Mouse (Mus musculus) megakaryocyte, adult 5-6 weeks (primary cell): Measurements from ENCODE around the gene Arpp21. TPM values are rescaled to one million over a fixed set of nuclear protein-coding genes. Genes with fewer than 3 reads are reported as not detected.

Experiments used
- ATAC-seq: 2 replicates; pipeline ENCODE4 v1.8.0; 2016; ENCODE audit warnings: mild to moderate bottlenecking, inconsistent platforms; ENCODE audit not compliant: poor library complexity, severe bottlenecking
- total RNA-seq, 2 experiments: library from RNA; stranded (forward) in 1 of 2; stranded (reverse) in 1 of 2; fragments of 153-499, 151-499 nt in 1 of 2; fragments of 221-1000, 200-1000 nt in 1 of 2; gene quantifications; 2 replicates each; pipeline versions ENCODE4 v1.2.3 to v1.2.4; 2015 to 2017

The Arpp21 gene
- total RNA-seq, 2 experiments from 2014 or later, result 0.18 TPM; not detected in 1

DNA sequence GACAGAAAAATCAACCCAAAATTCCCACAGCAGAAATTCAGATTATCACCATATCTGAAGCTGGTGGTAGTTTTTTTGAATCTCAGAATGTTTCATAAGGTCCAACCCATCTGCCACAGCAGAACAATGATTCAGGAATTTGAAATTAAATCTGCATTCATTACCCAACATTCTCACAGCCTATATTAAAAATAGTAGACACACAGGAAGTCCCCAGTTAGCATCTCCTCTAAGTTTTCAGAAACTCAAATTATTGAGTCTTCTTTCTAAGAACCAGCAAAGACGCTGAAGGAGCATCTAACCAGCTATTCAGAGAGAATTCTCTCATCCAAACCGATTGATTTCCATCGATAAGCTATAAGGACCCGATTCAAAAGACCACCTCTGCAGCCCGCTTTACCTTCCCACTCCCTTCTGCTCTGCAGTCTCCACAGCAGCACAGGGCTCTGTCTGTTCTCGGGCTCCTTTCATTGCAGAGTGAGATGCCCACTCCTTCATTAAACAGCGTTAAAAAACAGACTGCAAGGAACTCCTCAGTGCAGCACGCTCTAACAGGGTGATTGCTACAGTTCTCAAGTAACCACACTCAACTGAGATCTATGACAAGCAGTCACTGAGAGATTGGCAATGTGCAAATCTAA, 3.7 kb downstream of the Arpp21 start:
- ATAC-seq, result no peak

- ATAC-seq, result no peak
Observed at GRCm38 (mm10) chr9:112231383-112231782, 4.4 kb downstream of the Arpp21 start.

DNA sequence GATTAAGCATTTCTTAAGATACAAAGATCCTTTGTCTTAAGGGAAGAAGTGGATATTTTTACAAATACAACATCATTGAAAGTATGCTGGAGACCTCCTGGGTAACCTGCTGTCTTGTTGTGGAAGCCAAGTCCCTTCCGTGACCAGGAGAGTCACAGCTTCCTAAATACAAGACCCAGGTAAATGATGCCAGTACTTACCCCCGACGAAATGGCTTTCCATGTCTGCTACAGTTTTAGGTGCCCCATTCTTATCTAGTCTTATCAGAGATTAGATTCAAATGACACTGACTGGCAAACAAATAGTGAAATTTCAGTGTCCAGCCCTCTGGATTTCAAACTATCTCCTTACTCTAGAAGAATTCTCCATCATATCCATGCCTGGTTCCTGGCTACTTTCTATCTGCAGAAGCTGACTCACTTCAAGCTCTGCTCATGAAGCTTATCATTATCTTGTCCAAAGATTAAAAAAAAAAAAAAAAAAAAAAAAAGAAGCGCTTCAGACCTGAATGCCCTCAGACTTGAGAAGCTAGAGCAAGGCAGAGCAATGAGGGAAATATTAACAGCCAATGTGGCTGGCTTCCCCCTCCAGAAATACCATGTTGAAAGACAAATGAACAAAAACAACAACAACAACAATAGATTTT, 4.9 kb downstream of the Arpp21 start:
- no peak for ATAC-seq

- no peak for ATAC-seq
Observed at GRCm38 (mm10) chr9:112228470-112228869, 7.3 kb downstream of the Arpp21 start.

GRCm38 (mm10) chr9:112227174-112227573, 8.6 kb downstream of the Arpp21 start:
- ATAC-seq, result 0 out of 2 replicates have a peak, but pooled peaks have one; percentile 27

DNA sequence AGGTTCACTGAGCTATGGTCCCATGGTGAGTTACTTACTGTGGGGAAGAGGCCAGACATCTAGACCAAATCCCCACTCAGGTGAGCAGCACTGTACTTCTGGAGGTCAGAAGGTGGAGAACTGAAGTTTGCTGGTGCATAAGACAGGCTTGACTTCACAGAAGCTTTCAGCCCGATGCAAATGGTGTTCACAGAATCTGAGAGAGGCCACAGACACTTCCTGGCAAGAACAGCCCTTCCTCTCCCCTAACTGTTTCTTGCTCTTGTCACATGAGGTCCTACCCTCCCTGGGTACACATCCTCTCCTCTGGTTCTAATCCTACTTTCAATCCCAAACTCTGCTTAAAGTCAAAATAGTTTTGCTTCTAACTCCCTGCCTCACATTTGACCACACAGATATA, 9.2 kb downstream of the Arpp21 start:
- 0 out of 2 replicates have a peak, but pooled peaks have one; percentile 31 for ATAC-seq

- no peak for ATAC-seq
Observed at GRCm38 (mm10) chr9:112225046-112225445, 10.7 kb downstream of the Arpp21 start.

GRCm38 (mm10) chr9:112219372-112219771, 16.4 kb downstream of the Arpp21 start:
- no peak for ATAC-seq

GRCm38 (mm10) chr9:112218237-112218636, 17.5 kb downstream of the Arpp21 start:
- ATAC-seq, result no peak

- no peak for ATAC-seq
Observed at GRCm38 (mm10) chr9:112217161-112217560, 18.6 kb downstream of the Arpp21 start.

GRCm38 (mm10) chr9:112215030-112215806, 20.5 kb downstream of the Arpp21 start:
- no peak for ATAC-seq

DNA sequence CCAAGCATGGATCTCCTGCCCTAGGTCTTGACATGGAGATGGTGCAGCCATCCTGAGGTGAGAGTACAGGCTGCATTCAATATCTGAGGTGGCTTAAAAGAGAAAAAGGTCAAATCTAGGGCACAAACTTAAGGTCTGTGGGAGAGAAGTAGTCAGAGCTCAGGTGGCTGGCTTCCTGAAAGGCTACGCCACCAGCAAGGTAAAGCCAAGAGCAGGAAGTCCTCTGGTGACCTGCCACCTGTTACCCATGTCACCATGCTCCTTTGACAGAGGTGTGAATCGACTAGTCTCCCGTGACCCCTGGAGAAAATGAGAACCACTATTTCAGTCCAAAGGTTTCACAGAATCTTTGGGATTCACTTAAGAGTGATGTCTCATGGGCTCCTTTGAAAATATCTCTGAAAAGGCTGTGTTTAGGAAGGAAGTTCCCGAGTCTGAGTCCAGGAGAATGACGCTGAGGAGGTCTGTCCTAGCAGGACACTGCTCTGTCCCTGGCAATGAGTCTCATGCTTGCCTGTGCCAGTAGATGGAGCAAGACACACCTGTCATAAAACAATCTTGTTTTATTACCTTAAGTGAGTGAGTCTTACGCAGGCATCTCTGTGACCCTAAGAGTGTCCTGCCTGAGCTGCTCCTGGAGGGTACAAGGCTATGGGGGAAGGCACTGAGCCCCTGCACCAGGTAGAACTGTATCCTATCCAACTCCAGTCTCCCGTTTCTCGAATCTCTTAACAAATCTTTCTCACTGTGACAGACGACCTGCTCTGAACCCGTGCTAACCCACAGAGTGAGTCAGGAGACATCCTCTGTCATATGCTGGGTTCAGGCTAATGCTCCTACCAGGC, 22.1 kb downstream of the Arpp21 start:
- 0 out of 2 replicates have a peak, but pooled peaks have one; percentile 15 for ATAC-seq

GRCm38 (mm10) chr9:112209803-112210202, 25.9 kb downstream of the Arpp21 start:
- ATAC-seq, result no peak

GRCm38 (mm10) chr9:112207767-112208166, 28.0 kb downstream of the Arpp21 start:
- ATAC-seq, result peak; percentile 87

DNA sequence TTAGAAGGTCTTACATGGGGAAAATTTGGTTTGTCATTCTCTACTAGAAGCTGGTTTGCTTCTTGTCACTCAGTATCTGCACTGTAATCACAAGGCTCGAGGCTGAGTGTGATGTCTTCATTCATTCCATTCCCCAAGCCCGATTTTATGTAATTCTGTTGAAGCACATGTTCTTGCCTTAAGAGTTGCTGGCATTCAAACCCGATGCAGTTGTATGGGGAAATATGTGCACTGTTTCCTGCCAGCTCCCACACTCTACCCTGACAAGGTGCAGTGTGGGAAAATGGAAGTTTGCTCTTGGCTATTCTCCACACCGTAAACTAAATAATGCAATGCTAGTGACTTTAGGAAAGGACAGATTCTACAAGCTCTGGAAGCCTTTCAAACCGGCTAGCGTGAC, 37.4 kb downstream of the Arpp21 start:
- ATAC-seq, result no peak

- no peak for ATAC-seq
Observed at GRCm38 (mm10) chr9:112194049-112194448, 41.7 kb downstream of the Arpp21 start.

DNA sequence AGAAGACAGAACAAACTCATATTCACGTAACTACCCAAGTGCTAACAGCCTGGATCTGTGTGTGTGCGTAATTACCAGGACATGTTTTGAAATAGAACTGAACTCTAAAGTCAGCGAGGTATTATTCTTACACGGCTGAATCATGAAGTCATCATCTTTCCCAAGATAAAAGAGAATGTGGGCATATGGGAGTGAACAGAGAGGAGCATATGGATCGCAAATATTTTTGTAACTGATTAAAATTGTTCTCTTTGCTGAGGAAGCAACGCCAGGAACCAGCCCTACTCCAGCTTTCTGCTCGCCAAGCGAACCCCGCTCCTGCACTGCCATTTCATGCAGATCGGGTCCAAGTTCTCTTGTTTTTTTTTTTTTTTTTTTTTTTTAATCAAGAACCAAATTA, 46.3 kb downstream of the Arpp21 start:
- no peak for ATAC-seq

- ATAC-seq, result no peak
Observed at GRCm38 (mm10) chr9:112188358-112188893, 47.3 kb downstream of the Arpp21 start.

DNA sequence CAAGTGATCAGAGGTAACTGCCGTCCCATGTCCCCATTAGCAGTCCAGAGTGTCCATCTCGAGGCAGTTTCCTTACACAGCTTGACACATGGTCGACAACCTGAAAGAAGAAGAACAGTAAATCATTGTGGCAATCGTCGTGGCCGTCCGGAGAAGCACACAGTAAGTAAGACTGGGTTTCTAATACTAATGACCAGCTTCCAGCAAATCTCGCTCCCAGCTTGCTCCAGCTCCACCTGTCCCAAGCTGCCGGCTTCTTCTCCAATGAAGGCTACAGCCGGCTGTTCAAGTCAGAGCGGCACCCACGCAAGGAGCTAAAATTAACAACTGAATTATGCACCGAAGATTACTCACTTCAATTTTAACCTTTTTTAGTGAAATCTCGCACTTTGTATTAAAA, 48.1 kb downstream of the Arpp21 start:
- no peak for ATAC-seq
